Mouse (Mus musculus) brain, embryonic 14.5 days (tissue): ENCODE data around the gene Rapgef3.

Source experiments
- CTCF ChIP-seq: fragments of 200-500 bp; IDR thresholded peaks from 2 replicates; pipeline ENCODE4 v1.5.1; 2012; ENCODE audit warnings: inconsistent platforms, mild to moderate bottlenecking, moderate library complexity, borderline replicate concordance; ENCODE audit not compliant: insufficient read depth, insufficient read length; ENCODE audit errors: extremely low read depth
- POLR2A ChIP-seq: fragments of 200-500 bp; IDR thresholded peaks from 2 replicates; pipeline ENCODE4 v1.6.1; 2012; ENCODE audit warnings: mild to moderate bottlenecking, inconsistent platforms, borderline replicate concordance; ENCODE audit not compliant: poor library complexity, insufficient read depth, insufficient read length, severe bottlenecking; ENCODE audit errors: extremely low read depth

DNA sequence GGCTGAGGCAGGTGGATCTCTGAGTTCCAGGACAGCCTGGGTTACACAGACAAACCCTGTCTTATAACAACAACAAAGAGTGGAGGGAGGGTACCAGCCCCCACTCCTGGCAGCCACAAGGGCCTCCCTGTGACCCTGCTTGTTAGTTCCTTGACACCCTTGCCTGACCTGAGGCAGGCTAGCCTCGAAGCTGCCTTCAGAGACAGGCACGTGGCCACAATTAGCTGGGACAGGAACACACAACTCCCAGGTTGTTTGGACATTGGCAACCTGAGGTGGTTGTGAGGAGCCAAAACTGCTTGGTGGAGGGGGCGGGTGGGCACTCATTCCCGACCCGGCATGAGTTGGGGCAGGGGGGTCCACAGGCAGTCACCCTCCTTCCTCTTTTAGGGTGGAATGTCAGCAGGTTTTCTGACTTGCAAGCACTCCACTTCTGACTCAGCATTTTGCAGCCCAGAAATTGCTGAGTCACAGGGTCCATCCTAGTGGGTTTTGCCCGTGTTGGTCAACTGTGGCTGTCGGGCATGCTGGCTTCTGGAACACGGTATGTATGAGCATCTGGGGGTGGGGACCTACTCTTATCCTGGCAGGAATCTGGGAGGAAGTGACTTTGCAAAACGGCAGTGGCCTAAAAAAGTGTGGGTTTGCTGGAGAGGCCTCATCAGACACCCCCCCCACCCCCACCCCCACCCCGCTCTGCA is 18.8 kb upstream of the Rapgef3 start:
- TF ChIP-seq CTCF: no peak
- TF ChIP-seq POLR2A: no peak
